Comparison of ENCODE assay signal across 19 mouse cellular contexts in genomic region chr2:68084483-68084882, GRCm38 (mm10).
DNase-seq lines count a peak whose midpoint lies in the region; ATAC-seq and TF ChIP-seq lines count a peak whose summit lies in the region.
"Had no signal": no experiment of that assay in that cellular context is flagged by ENCODE, and none has a peak within 500 bp of the region (broad histone marks: within the 10 kb centered on the region; RNA-seq: fewer than 3 reads in every experiment).

No protein-coding gene starts in this region.

- no peaks in the 10 kb centered on the region for H3K27me3 ChIP-seq in limb, embryonic 13.5 days
- H3K27me3 ChIP-seq in limb, embryonic 10.5 days (ENCODE audit: low read depth, poor library complexity, severe bottlenecking) = no peaks in the 10 kb centered on the region
- no peaks in the 10 kb centered on the region for H3K27me3 ChIP-seq in embryonic facial prominence, embryonic 14.5 days (replicated peaks; ENCODE audit: control insufficient read depth, insufficient read depth, low read length)
- H3K27me3 ChIP-seq in limb, embryonic 14.5 days (ENCODE audit: control insufficient read depth, insufficient read depth, low read length) = no peaks in the 10 kb centered on the region
- H3K27me3 ChIP-seq: embryonic facial prominence, embryonic 13.5 days; forebrain, embryonic 13.5 days; forebrain, embryonic 15.5 days had no signal

- H3K36me3 ChIP-seq in limb, embryonic 13.5 days = no peaks in the 10 kb centered on the region
- H3K36me3 ChIP-seq in limb, embryonic 10.5 days = no peaks in the 10 kb centered on the region
- H3K36me3 ChIP-seq in embryonic facial prominence, embryonic 14.5 days (ENCODE audit: control insufficient read depth, insufficient read depth, low read length) = no peaks in the 10 kb centered on the region
- no peaks in the 10 kb centered on the region for H3K36me3 ChIP-seq in limb, embryonic 14.5 days (ENCODE audit: control insufficient read depth, insufficient read depth, low read length)
- H3K36me3 ChIP-seq: embryonic facial prominence, embryonic 13.5 days; forebrain, embryonic 15.5 days had no signal

- no peak overlapping the region for H3K4me2 ChIP-seq in limb, embryonic 13.5 days (replicated peaks)
- H3K4me2 ChIP-seq in embryonic facial prominence, embryonic 14.5 days (ENCODE audit: low read depth, low read length) = no peak overlapping the region
- H3K4me2 ChIP-seq in limb, embryonic 14.5 days (replicated peaks; ENCODE audit: low read depth, low read length, severe bottlenecking) = no peak overlapping the region
- H3K4me2 ChIP-seq: embryonic facial prominence, embryonic 13.5 days; forebrain, embryonic 13.5 days; forebrain, embryonic 15.5 days had no signal

- WGBS in limb, embryonic 13.5 days = 31% methylated on average over 1 of the region's 1 CpGs
- 56% methylated on average over 1 of the region's 1 CpGs for WGBS in limb, embryonic 10.5 days
- WGBS in embryonic facial prominence, embryonic 14.5 days = 40% methylated on average over 1 of the region's 1 CpGs
- WGBS in limb, embryonic 14.5 days = 24% methylated on average over 1 of the region's 1 CpGs

- no peak for DNase-seq in limb, embryonic 10.5 days (ENCODE audit: low spot score)
- DNase-seq in embryonic facial prominence, embryonic 14.5 days (ENCODE audit: low spot score) = peak; percentile 68
- peak; percentile 65 for DNase-seq in limb, embryonic 14.5 days (ENCODE audit: low spot score)
- no peak for DNase-seq in lung, postnatal 25 days (ENCODE audit: low spot score)
- DNase-seq: adrenal gland, adult 2 months; adrenal gland, postnatal 10 days; adrenal gland, postnatal 25 days; cerebellum, adult 11 months; cerebellum, adult 18-20 months; cerebellum, adult 8-10 months; cerebellum, adult 9-11 months; cerebellum, postnatal 14 days; cerebellum, postnatal 36 days; embryo, embryonic 11 days; forebrain, postnatal 0 days had no signal

- no peak for TF ChIP-seq POLR2A in limb, embryonic 14.5 days (IDR thresholded peaks at IDR 0.05; ENCODE audit: borderline replicate concordance, extremely low read depth, insufficient read depth, insufficient read length)

- H3K4me3 ChIP-seq in limb, embryonic 13.5 days = no peak overlapping the region
- no peak overlapping the region for H3K4me3 ChIP-seq in limb, embryonic 10.5 days
- no peak overlapping the region for H3K4me3 ChIP-seq in embryonic facial prominence, embryonic 14.5 days (ENCODE audit: low read depth, low read length)
- no peak overlapping the region for H3K4me3 ChIP-seq in limb, embryonic 14.5 days (replicated peaks; ENCODE audit: low read length)
- H3K4me3 ChIP-seq: embryonic facial prominence, embryonic 13.5 days; forebrain, embryonic 13.5 days; forebrain, embryonic 15.5 days had no signal

- no peak overlapping the region for H3K27ac ChIP-seq in limb, embryonic 13.5 days
- H3K27ac ChIP-seq in limb, embryonic 10.5 days = no peak overlapping the region
- no peak overlapping the region for H3K27ac ChIP-seq in embryonic facial prominence, embryonic 14.5 days (replicated peaks; ENCODE audit: low read depth, low read length)
- no peak overlapping the region for H3K27ac ChIP-seq in limb, embryonic 14.5 days (replicated peaks; ENCODE audit: low read depth, low read length)
- H3K27ac ChIP-seq: embryonic facial prominence, embryonic 13.5 days; forebrain, embryonic 13.5 days; forebrain, embryonic 15.5 days had no signal

- H3K9ac ChIP-seq in limb, embryonic 13.5 days = no peak overlapping the region
- H3K9ac ChIP-seq in embryonic facial prominence, embryonic 14.5 days (ENCODE audit: low read depth, low read length) = no peak overlapping the region
- H3K9ac ChIP-seq in limb, embryonic 14.5 days (ENCODE audit: low read depth, low read length, severe bottlenecking) = no peak overlapping the region
- H3K9ac ChIP-seq: embryonic facial prominence, embryonic 13.5 days; forebrain, embryonic 13.5 days; forebrain, embryonic 15.5 days; forebrain, postnatal 0 days had no signal

- no peaks in the 10 kb centered on the region for H3K4me1 ChIP-seq in limb, embryonic 13.5 days
- H3K4me1 ChIP-seq in limb, embryonic 10.5 days = peaks cover 2% of the 10 kb centered on the region; the same call in 1 of the 2 replicates
- H3K4me1 ChIP-seq in embryonic facial prominence, embryonic 14.5 days (ENCODE audit: control insufficient read depth, insufficient read depth, low read length) = no peaks in the 10 kb centered on the region
- no peaks in the 10 kb centered on the region for H3K4me1 ChIP-seq in limb, embryonic 14.5 days (ENCODE audit: control insufficient read depth, insufficient read depth, low read length)

- peak; percentile 68; the same call in 1 of the 2 replicates for ATAC-seq in limb, embryonic 13.5 days (ENCODE audit: low FRiP score, low read depth)
- no peak for ATAC-seq in embryonic facial prominence, embryonic 14.5 days (ENCODE audit: low read depth)
- no peak for ATAC-seq in limb, embryonic 14.5 days (ENCODE audit: low FRiP score, low read depth)
- ATAC-seq: forebrain, embryonic 13.5 days; forebrain, embryonic 15.5 days; forebrain, postnatal 0 days had no signal

- no peaks in the 10 kb centered on the region for H3K9me3 ChIP-seq in limb, embryonic 13.5 days
- H3K9me3 ChIP-seq in limb, embryonic 10.5 days (replicated peaks) = no peaks in the 10 kb centered on the region
- H3K9me3 ChIP-seq in embryonic facial prominence, embryonic 14.5 days (ENCODE audit: control insufficient read depth, low read length) = no peaks in the 10 kb centered on the region
- H3K9me3 ChIP-seq in limb, embryonic 14.5 days (ENCODE audit: control insufficient read depth, low read length) = no peaks in the 10 kb centered on the region
- H3K9me3 ChIP-seq: forebrain, embryonic 13.5 days; forebrain, embryonic 15.5 days had no signal

Comparison
In these comparisons a context has a peak if more than half of its experiments do, and no peak if none do; other contexts are left out.
1. DNase-seq: peak in embryonic facial prominence, embryonic 14.5 days (single experiment) and limb, embryonic 14.5 days (single experiment); none in limb, embryonic 10.5 days (single experiment) and lung, postnatal 25 days (single experiment).